Mouse (Mus musculus): ENCODE data around the gene Smoc1. TPM values are rescaled to one million over a fixed set of nuclear protein-coding genes. Genes with fewer than 3 reads are reported as not detected.

Gene Smoc1
- polyA plus RNA-seq, 1 experiment = 35.6 TPM

DNA sequence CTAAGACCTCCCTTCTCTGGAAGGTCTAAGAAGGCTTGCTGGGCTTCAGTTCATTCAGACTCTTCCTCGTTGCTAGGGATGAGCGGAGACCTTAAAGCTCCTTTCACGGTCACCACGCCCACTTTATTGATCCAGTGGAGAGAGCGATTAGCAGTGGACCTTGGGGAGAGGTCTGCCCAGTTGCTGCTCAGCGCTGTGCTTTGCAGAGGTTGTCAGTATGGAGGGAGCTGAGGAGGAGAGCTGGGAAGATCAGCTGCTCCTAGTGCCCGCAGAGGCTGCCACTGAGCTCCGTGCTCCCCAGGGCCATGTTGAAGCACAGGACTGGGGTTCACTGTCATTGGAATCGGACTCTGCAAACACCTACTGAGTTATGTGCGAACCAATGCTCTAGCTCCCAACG lies 17.0 kb downstream of the Smoc1 start:
- Histone ChIP-seq H3K4me1 (ENCODE audit: control insufficient read depth, insufficient read depth, insufficient read length, low read length) (no peaks in the 10 kb centered on the region), H3K4me3 (ENCODE audit: insufficient read depth, low read depth, low read length) (no peak overlapping the region)

DNA sequence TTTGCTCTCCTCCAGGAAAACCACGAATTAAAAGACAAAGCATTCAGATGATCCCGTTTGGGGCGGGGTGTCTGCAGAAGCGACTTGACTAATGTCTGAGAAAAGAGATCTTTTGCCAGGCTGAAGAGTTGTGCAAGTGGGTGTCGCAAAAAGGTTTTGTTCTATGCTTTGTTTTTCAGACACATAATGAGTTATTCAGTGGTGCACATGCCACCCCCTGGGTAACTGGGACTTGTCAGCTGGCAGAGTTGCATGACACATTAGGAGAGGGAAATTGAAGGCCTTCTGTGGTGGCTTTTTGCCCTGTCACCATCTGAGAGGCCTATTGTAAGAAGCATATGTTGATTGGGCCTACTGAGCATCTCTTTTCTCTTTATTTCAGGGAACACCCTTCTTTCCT lies 20.3 kb downstream of the Smoc1 start:
- no peaks in the 10 kb centered on the region for H3K4me1 ChIP-seq (ENCODE audit: control insufficient read depth, insufficient read depth, insufficient read length, low read length)
- no peak overlapping the region for H3K4me3 ChIP-seq (ENCODE audit: insufficient read depth, low read depth, low read length)

More for the DNA sequence above, 17.0 kb downstream of the Smoc1 start:
- H3K27ac ChIP-seq (replicated peaks; ENCODE audit: low read depth, low read length) = no peak overlapping the region

DNA sequence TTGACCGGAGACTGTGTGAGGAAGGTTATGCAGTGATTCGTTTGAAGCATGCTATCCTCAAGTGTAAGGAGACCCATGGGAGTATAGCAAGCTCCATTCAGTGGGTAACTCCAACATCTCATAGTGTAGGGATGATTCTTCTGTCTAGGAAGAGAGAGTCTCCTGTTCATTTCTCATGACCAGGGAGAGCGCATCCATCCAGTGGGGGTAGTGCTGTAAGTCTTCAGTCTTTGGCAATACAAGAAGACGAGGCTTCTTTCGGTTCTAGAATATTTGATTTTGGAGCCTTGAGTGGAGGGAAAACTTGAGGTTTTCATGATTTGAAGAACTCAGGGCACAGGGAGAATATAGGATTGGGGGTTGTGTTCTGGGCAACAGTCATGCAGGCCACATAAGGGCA lies 23.1 kb downstream of the Smoc1 start:
- Histone ChIP-seq H3K4me1 (ENCODE audit: control insufficient read depth, insufficient read depth, insufficient read length, low read length) (no peaks in the 10 kb centered on the region), H3K27ac (replicated peaks; ENCODE audit: low read depth, low read length) (no peak overlapping the region), H3K4me3 (ENCODE audit: insufficient read depth, low read depth, low read length) (no peak overlapping the region)

More for the DNA sequence above, 20.3 kb downstream of the Smoc1 start:
- no peak overlapping the region for H3K27ac ChIP-seq (replicated peaks; ENCODE audit: low read depth, low read length)

DNA sequence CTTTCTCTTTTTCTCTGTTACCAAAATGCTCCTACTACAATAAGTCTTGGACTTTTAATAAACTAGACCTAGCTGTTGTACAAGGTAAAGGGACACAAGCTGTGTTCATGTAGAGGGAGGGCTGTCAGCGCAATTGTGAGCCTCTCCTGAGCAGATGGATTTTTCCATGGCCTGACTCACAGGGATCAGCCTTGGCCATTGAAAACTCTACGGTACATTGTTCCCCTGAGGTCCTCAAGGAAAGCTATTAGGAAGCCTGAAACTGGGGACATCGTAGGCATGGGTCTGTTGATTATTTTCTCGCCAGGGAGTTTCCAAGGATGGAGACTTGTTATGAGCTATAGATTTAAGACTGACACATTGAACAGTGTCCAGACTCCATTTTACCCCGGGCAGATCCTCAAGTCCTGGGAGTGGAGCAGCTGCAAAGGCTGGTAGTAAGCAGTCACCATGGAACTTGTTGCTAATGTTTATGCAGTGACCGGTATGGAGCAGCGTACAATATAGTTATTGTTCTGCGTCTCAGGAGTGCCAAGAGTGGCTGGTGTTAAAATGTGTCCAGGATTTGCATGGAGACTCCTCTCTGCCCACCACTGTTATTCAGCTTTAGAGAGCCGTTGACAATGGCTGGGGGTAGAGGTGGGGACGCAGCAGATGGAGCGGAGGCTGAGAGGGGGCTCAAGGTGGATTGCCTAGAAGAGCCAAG lies 28.5 kb downstream of the Smoc1 start:
- H3K27ac ChIP-seq (replicated peaks; ENCODE audit: low read depth, low read length) = no peak overlapping the region
- no peak overlapping the region for H3K4me3 ChIP-seq (ENCODE audit: insufficient read depth, low read depth, low read length)
- no peaks in the 10 kb centered on the region for H3K4me1 ChIP-seq (ENCODE audit: control insufficient read depth, insufficient read depth, insufficient read length, low read length)

DNA sequence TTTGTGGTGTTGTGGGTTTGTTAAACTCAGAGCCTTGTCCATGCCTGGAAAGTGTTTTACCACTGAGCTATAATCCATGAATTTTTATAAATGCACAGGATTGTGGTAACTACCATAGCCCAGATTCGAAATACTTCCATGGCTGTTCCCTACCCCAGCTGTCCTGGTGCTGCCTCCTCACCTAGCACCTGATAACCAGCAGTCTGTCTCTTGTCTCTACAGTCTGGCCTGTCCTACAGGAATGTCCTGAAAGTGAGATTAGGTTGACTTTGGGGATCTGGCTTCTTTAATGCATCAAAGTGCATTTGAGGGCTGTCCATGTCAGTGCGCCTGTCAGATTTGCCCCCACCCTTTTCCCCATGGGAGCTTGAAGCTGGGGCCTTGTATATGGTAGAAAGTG lies 29.2 kb downstream of the Smoc1 start:
- Histone ChIP-seq H3K4me3 (ENCODE audit: insufficient read depth, low read depth, low read length) (no peak overlapping the region), H3K27ac (replicated peaks; ENCODE audit: low read depth, low read length) (no peak overlapping the region), H3K4me1 (ENCODE audit: control insufficient read depth, insufficient read depth, insufficient read length, low read length) (no peaks in the 10 kb centered on the region)

DNA sequence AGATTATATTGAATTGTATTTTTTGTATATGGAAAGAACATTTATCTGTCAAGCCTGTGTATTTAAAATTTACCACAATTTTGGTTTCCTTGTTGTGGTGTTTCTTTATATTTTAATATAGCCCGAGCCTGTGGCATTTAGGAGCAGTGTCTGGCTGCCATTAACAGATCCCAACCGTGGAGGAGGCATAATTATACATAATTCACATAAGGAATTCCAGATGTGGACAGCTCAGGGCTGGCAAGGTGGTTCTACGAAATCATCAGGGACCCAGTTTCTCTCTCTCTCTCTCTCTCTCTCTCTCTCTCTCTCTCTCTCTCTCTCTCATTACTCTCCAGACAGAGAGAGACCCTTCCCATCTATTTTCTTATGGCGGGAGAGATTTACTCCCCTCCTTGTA lies 31.0 kb downstream of the Smoc1 start:
- no peak overlapping the region for H3K27ac ChIP-seq (replicated peaks; ENCODE audit: low read depth, low read length)
- no peaks in the 10 kb centered on the region for H3K4me1 ChIP-seq (ENCODE audit: control insufficient read depth, insufficient read depth, insufficient read length, low read length)
- H3K4me3 ChIP-seq (ENCODE audit: insufficient read depth, low read depth, low read length) = no peak overlapping the region

DNA sequence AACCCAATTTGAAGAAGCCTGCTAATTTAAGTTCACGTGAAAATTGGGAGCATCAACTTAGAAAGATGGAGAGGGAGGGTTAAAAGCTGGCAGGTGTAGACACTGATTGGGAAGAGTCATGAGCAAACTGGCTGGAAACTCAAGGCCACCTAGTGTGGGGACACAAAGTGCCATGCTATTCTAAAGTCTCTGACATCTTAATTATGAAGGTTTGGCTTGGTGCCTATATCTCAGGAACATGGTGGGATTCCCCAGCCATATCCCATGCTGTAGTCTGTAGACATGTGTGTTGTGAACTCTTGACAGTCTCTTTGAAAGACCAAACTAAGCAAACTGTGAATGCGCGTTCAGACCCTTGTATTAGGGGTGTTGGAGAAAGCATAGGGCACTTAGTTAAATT lies 32.0 kb downstream of the Smoc1 start:
- H3K27ac ChIP-seq (replicated peaks; ENCODE audit: low read depth, low read length) = no peak overlapping the region
- H3K4me1 ChIP-seq (ENCODE audit: control insufficient read depth, insufficient read depth, insufficient read length, low read length) = no peaks in the 10 kb centered on the region

DNA sequence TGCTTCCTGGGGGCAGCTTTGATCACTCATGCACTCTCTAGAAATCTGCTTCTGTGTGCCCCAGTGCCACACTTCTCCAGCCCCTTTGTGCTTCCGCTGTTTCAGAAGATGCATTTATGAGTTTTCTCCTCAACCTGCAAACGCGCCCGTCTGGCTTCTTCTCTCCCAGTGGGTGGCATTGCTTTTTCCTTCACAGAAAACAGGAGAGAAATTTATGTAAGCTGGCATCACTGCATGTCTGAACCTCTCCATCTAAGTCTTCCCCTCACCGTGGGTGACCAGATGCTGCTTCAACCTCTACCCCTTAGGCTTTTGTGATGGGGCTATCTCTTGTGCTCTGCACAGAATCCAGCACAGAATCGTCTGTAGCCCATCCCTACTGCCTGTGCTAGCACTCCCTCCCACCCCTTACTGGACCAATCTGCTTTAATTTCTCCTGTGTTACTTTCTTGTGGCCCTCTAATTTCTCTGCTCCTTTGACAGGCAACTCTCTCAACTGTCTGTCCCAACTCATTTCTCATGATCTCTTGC lies 35.3 kb downstream of the Smoc1 start:
- H3K27ac ChIP-seq (replicated peaks; ENCODE audit: low read depth, low read length) = no peak overlapping the region

More for the DNA sequence above, 32.0 kb downstream of the Smoc1 start:
- H3K4me3 ChIP-seq (ENCODE audit: insufficient read depth, low read depth, low read length) = no peak overlapping the region

DNA sequence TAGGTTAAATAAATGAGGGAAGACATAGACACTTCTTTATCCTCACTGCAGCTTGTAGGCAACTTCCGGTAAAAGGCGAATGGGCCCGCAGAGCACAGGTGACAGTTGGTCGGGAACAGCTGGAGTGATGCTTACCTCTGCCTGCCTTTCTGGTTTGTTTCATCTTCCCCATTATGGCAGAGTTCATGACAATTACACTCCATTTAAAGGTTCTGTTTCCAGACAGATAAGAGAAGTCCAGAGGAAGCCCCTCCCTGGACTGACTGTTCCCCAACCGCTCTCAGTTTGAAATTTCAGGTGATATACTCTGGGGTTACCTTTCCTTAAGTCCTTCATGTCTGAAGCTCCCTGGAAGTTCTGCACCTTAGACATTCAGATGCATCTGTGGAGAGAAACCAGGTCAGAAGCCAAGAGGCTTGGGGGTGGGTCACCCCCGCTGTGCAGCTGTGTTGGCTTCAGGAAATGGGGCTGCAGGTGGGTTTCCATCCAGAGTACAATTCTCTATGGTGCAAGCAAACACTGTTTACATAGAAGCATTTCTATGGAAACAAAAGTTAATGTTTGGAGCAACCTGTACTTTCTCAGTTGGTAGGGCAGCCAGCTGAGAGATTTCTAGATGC lies 36.8 kb downstream of the Smoc1 start:
- no peak overlapping the region for H3K4me3 ChIP-seq (ENCODE audit: insufficient read depth, low read depth, low read length)
- H3K4me1 ChIP-seq (ENCODE audit: control insufficient read depth, insufficient read depth, insufficient read length, low read length) = no peaks in the 10 kb centered on the region
- no peak overlapping the region for H3K27ac ChIP-seq (replicated peaks; ENCODE audit: low read depth, low read length)

More for the DNA sequence above, 35.3 kb downstream of the Smoc1 start:
- Histone ChIP-seq H3K4me1 (ENCODE audit: control insufficient read depth, insufficient read depth, insufficient read length, low read length) (no peaks in the 10 kb centered on the region), H3K4me3 (ENCODE audit: insufficient read depth, low read depth, low read length) (no peak overlapping the region)

DNA sequence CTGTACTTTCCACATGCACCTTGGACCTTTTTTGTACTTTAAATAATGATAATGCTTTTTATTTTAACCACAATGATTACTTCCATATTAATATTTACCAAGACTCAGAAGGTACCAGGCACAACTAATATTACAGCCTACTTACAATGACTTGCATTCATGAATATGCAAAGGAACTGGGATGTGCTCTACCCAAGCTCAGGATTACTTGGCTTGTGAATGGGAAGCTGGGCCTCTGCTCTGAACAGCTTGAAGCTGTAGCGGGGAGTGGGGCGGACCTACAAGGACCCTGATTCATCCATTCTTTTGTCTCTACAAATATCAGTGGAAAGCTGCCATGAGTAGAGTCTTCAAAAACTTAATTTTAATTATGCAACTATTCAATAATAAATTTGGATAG lies 47.5 kb downstream of the Smoc1 start:
- H3K4me1 ChIP-seq (ENCODE audit: control insufficient read depth, insufficient read depth, insufficient read length, low read length) = no peaks in the 10 kb centered on the region
- no peak overlapping the region for H3K27ac ChIP-seq (replicated peaks; ENCODE audit: low read depth, low read length)
- no peak overlapping the region for H3K4me3 ChIP-seq (ENCODE audit: insufficient read depth, low read depth, low read length)

DNA sequence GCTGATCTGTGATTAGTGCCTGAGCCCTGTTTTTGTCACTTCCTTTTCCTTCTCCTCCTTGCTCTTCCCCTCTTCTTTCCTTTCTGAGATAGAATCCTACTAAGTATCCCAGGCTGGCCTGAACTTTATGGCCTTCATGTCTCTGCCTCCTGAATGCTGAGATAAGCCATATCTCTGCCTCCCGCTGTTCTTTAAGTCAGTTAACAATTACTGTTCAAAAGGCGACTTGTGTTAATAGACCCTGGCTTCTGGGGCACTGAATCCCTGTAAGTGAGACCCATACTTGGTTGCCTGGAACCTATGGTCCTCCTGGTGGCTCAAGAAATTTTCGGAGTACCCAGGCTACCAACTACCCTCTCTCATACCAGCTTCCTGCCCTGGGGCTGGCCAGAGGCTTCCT lies 48.3 kb downstream of the Smoc1 start:
- H3K27ac ChIP-seq (replicated peaks; ENCODE audit: low read depth, low read length) = no peak overlapping the region
- H3K4me3 ChIP-seq (ENCODE audit: insufficient read depth, low read depth, low read length) = no peak overlapping the region
- H3K4me1 ChIP-seq (ENCODE audit: control insufficient read depth, insufficient read depth, insufficient read length, low read length) = no peaks in the 10 kb centered on the region

DNA sequence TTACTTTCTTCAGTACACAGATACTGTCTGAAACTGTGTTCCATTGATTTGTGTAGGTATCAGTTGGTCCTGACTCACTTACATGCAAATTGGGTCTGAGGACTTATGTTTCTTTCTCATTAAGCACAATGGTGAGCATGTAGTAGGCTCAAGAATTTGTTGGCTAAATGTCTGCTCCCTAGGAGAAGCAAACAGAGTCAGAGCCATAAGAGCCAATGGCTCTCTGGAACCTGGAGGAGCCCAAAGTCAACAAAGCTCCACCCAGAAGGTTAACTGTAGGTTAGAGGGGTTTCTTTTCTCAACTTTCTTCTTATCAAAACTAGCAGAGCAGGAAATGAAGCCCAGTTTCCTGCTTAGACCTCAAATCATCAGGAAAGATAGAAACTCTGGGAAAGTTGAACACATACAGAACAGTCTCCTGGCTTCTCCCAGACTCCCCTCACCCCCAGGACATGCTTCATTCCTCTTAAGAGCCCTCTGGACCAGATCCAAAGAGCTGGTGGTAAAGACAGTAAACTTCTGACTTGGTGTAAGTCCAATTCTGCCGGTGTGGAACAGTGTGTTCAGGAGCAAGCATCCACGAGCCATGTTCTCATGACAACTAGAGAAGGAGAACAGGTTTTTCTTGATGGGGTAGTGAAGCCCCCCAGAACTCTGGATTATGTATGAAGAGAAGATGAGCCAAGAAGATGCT lies 51.5 kb downstream of the Smoc1 start:
- Histone ChIP-seq H3K27ac (replicated peaks; ENCODE audit: low read depth, low read length) (no peak overlapping the region), H3K4me3 (ENCODE audit: insufficient read depth, low read depth, low read length) (no peak overlapping the region), H3K4me1 (ENCODE audit: control insufficient read depth, insufficient read depth, insufficient read length, low read length) (no peaks in the 10 kb centered on the region)

DNA sequence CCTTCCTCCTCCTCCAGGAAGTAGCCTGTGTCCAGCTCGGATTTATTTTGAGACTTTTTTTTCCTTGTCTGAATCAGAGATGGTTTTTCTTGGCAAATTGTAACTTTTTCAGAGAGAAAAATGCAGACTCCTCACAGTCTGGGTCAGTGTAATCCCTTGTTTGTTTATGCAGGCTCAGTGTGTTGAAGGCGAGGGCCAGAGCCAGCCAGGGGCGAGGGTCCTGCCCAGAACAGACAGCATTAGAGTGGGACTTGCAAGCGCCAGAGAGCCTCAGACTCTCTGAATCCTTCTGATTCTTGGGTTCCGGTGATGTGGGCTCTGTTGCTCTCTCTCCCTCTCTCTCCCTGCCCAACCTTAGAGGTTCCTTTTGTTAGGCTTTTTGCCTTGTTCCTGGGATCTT lies 53.7 kb downstream of the Smoc1 start:
- Histone ChIP-seq H3K4me1 (ENCODE audit: control insufficient read depth, insufficient read depth, insufficient read length, low read length) (no peaks in the 10 kb centered on the region), H3K4me3 (ENCODE audit: insufficient read depth, low read depth, low read length) (no peak overlapping the region), H3K27ac (replicated peaks; ENCODE audit: low read depth, low read length) (no peak overlapping the region)

DNA sequence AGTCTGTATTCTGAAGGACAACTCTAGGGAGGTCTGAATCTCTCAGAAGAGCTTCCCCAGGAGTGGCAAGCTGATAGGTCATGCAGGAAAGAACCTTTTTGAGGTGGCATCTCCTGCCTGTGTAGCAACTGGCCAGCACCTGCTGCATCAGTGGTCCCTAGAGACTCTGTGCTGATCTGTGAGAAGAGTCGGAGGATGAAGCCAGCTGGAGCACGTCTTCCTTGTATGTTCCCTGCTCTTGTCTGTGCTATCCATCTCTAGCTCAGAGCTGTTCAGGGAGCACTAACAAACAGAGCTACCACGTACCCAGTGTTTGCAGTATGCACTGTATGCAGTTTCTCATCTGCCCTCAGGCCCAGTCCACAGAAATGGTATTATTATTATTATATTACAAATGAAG lies 54.4 kb downstream of the Smoc1 start:
- no peaks in the 10 kb centered on the region for H3K4me1 ChIP-seq (ENCODE audit: control insufficient read depth, insufficient read depth, insufficient read length, low read length)
- H3K27ac ChIP-seq (replicated peaks; ENCODE audit: low read depth, low read length) = no peak overlapping the region
- no peak overlapping the region for H3K4me3 ChIP-seq (ENCODE audit: insufficient read depth, low read depth, low read length)

DNA sequence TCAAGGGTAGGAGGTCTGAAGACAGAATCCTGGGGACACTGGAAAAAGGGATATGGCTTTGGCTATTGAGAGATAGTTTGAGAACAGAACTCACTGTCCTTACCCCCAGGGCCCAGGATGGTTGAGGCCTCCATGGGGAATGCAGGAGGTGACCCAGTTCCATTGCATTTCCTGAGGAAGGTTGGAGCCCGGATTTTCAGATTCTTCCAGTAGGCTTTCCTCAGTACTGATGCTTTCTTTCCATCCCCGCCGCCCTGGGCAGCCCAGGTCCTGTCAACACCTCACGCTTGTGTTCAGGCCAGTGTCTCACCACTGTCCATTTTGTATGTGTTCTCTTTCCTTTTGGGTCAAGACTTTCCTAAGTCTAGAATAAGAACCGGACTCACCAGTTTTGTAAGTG lies 56.5 kb downstream of the Smoc1 start:
- no peak overlapping the region for H3K27ac ChIP-seq (replicated peaks; ENCODE audit: low read depth, low read length)
- no peak overlapping the region for H3K4me3 ChIP-seq (ENCODE audit: insufficient read depth, low read depth, low read length)
- no peaks in the 10 kb centered on the region for H3K4me1 ChIP-seq (ENCODE audit: control insufficient read depth, insufficient read depth, insufficient read length, low read length)
